ENCODE assay signal across 9 mouse cellular contexts in genomic region chr1:23324226-23324625, GRCm38 (mm10).
DNase-seq lines count a peak whose midpoint lies in the region; ATAC-seq and TF ChIP-seq lines count a peak whose summit lies in the region.
"Had no signal": no experiment of that assay in that cellular context is flagged by ENCODE, and none has a peak within 500 bp of the region (broad histone marks: within the 10 kb centered on the region; RNA-seq: fewer than 3 reads in every experiment).

No protein-coding gene starts in this region.

- H3K4me1 ChIP-seq in forebrain, embryonic 13.5 days = peaks cover 9% of the 10 kb centered on the region
- peaks cover 10% of the 10 kb centered on the region for H3K4me1 ChIP-seq in forebrain, embryonic 15.5 days
- H3K4me1 ChIP-seq in limb, embryonic 14.5 days (ENCODE audit: control insufficient read depth, insufficient read depth, low read length) = no peaks in the 10 kb centered on the region
- no peaks in the 10 kb centered on the region for H3K4me1 ChIP-seq in limb, embryonic 10.5 days

- H3K27me3 ChIP-seq in forebrain, embryonic 13.5 days = no peaks in the 10 kb centered on the region
- H3K27me3 ChIP-seq in forebrain, embryonic 15.5 days = no peaks in the 10 kb centered on the region
- H3K27me3 ChIP-seq in limb, embryonic 14.5 days (ENCODE audit: control insufficient read depth, insufficient read depth, low read length) = no peaks in the 10 kb centered on the region
- no peaks in the 10 kb centered on the region for H3K27me3 ChIP-seq in limb, embryonic 10.5 days (ENCODE audit: low read depth, poor library complexity, severe bottlenecking)

- H3K9me3 ChIP-seq in forebrain, embryonic 13.5 days (replicated peaks) = no peaks in the 10 kb centered on the region
- no peaks in the 10 kb centered on the region for H3K9me3 ChIP-seq in forebrain, embryonic 15.5 days
- no peaks in the 10 kb centered on the region for H3K9me3 ChIP-seq in limb, embryonic 14.5 days (ENCODE audit: control insufficient read depth, low read length)
- H3K9me3 ChIP-seq in limb, embryonic 10.5 days (replicated peaks) = no peaks in the 10 kb centered on the region

- peak; percentile 85 for DNase-seq in limb, embryonic 14.5 days (ENCODE audit: low spot score)
- DNase-seq in limb, embryonic 10.5 days (ENCODE audit: low spot score) = no peak
- DNase-seq in ZHBTc4 (ENCODE audit: low read depth, low spot score) = peak; percentile 32
- no peak for DNase-seq in ovary, postnatal 10 days (ENCODE audit: low spot score)
- no peak for DNase-seq in urinary bladder, postnatal 14 days (ENCODE audit: low spot score)
- DNase-seq: gastrocnemius, postnatal 14 days had no signal

- H3K4me3 ChIP-seq in forebrain, embryonic 13.5 days = no peak overlapping the region
- H3K4me3 ChIP-seq in forebrain, embryonic 15.5 days = no peak overlapping the region
- H3K4me3 ChIP-seq in limb, embryonic 14.5 days (replicated peaks; ENCODE audit: low read length) = no peak overlapping the region
- no peak overlapping the region for H3K4me3 ChIP-seq in limb, embryonic 10.5 days

- no peaks in the 10 kb centered on the region for H3K36me3 ChIP-seq in forebrain, embryonic 13.5 days (ENCODE audit: poor library complexity, severe bottlenecking)
- H3K36me3 ChIP-seq in forebrain, embryonic 15.5 days = no peaks in the 10 kb centered on the region
- no peaks in the 10 kb centered on the region for H3K36me3 ChIP-seq in limb, embryonic 14.5 days (ENCODE audit: control insufficient read depth, insufficient read depth, low read length)
- no peaks in the 10 kb centered on the region for H3K36me3 ChIP-seq in limb, embryonic 10.5 days

- no peak overlapping the region for H3K4me2 ChIP-seq in forebrain, embryonic 13.5 days
- no peak overlapping the region for H3K4me2 ChIP-seq in forebrain, embryonic 15.5 days (replicated peaks)
- no peak overlapping the region for H3K4me2 ChIP-seq in limb, embryonic 14.5 days (replicated peaks; ENCODE audit: low read depth, low read length, severe bottlenecking)

- ATAC-seq in forebrain, embryonic 13.5 days = 0 out of 2 replicates have a peak, but pooled peaks have one; percentile 22
- ATAC-seq in forebrain, embryonic 15.5 days (replicated peaks) = no peak; the same call in 1 of the 2 replicates
- no peak for ATAC-seq in limb, embryonic 14.5 days (ENCODE audit: low FRiP score, low read depth)
- peak; percentile 51; the same call in 1 of the 2 replicates for ATAC-seq in megakaryocyte, adult 5-6 weeks (ENCODE audit: poor library complexity, severe bottlenecking)

- WGBS in forebrain, embryonic 13.5 days = 22% methylated on average over 5 of the region's 5 CpGs
- WGBS in forebrain, embryonic 15.5 days = 12% methylated on average over 5 of the region's 5 CpGs
- WGBS in limb, embryonic 14.5 days = 21% methylated on average over 5 of the region's 5 CpGs
- 37% methylated on average over 5 of the region's 5 CpGs for WGBS in limb, embryonic 10.5 days

- no peak for TF ChIP-seq POLR2A in limb, embryonic 14.5 days (IDR thresholded peaks at IDR 0.05; ENCODE audit: borderline replicate concordance, extremely low read depth, insufficient read depth, insufficient read length)

- no peak overlapping the region for H3K27ac ChIP-seq in forebrain, embryonic 13.5 days
- H3K27ac ChIP-seq in forebrain, embryonic 15.5 days (replicated peaks) = no peak overlapping the region
- no peak overlapping the region for H3K27ac ChIP-seq in limb, embryonic 14.5 days (replicated peaks; ENCODE audit: low read depth, low read length)
- H3K27ac ChIP-seq in limb, embryonic 10.5 days = no peak overlapping the region

- no peak overlapping the region for H3K9ac ChIP-seq in forebrain, embryonic 13.5 days
- H3K9ac ChIP-seq in forebrain, embryonic 15.5 days (replicated peaks) = no peak overlapping the region
- no peak overlapping the region for H3K9ac ChIP-seq in limb, embryonic 14.5 days (ENCODE audit: low read depth, low read length, severe bottlenecking)

Comparison
In these comparisons a context has a peak if more than half of its experiments do, and no peak if none do; other contexts are left out.
1. ATAC-seq: peak in forebrain, embryonic 13.5 days (single experiment) and megakaryocyte, adult 5-6 weeks (single experiment); none in forebrain, embryonic 15.5 days (single experiment) and limb, embryonic 14.5 days (single experiment).
2. DNase-seq: peak in limb, embryonic 14.5 days (single experiment) and ZHBTc4 (single experiment); none in limb, embryonic 10.5 days (single experiment), ovary, postnatal 10 days (single experiment) and urinary bladder, postnatal 14 days (single experiment).